Mouse (Mus musculus) mouse embryonic stem cell (cell line): ENCODE data around the gene Samd4.

Experiments used
- in situ Hi-C, 2 experiments: fragments of 300-500 bp; cut with MboI; formaldehyde crosslinking; loops; 1 replicate in 1 of 2; 3 replicates in 1 of 2; pipeline ENCODE4 v1.14.3; 2019 to 2020; ENCODE audit warnings: low sequenced_read_pairs in 2 of 2, low pct_unique_long_range_greater_than_20kb in 1 of 2, mixed read lengths in 1 of 2; ENCODE audit not compliant: unreplicated experiment in 1 of 2

Gene Samd4

DNA sequence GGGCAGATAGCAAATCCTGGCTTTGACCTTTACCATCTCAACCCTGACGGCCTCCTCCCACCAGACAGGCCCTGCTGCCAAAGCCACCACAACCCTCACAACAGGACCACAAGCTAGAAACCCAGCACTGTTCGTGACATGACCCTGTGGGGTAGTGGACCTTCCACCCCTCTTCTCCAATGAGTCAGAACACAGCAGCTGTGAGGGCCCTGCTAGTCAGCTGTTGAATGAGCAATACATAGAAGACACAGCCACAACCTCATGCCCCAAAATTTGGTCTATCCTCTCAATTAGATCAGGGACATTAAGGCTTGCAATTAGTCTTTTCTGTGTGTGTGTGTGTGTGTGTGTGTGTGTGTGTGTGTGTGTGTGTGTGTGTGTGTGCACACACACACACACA, 148.9 kb downstream of the Samd4 start:
- in situ Hi-C loops: no loop called here

DNA sequence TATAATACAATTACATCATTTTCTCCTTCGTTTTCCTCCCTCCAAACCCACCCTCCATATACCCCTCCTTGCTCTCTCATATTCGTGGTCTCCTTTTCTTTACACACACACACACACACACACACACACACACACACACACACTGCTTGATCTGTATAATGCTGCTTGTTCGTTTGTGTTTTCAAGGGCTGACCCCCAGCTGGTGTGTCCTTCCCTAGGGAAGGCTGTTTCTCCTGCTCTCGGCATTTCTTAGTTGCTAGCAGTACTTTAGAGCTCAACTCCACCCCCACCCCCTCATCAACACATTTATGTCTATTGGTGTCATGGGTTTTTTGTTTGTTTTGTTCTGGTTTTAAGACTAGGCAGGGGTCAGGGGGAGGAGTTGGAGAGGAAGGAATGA, 149.5 kb downstream of the Samd4 start:
- in situ Hi-C loops: no loop called here

DNA sequence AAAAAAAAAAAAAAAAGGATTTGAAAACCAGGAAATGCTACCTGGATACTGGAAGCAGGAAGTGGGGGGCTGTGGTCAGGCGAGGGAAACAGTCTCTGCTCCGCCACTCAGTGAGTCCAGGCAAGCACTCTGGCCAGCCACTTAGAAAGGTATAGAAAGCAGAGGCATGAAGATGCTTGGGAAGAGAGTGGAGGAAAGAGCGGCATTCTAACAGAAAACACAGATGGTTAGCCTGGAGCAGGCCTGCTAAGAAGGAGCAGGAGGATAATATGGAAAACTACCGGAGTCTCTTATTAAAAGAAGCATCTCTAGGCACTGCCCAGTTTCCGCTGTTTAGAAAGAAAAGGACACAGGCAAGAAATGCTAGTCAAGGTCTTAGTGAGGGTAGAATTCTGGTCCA, 150.8 kb downstream of the Samd4 start:
- in situ Hi-C loops: no loop called here

DNA sequence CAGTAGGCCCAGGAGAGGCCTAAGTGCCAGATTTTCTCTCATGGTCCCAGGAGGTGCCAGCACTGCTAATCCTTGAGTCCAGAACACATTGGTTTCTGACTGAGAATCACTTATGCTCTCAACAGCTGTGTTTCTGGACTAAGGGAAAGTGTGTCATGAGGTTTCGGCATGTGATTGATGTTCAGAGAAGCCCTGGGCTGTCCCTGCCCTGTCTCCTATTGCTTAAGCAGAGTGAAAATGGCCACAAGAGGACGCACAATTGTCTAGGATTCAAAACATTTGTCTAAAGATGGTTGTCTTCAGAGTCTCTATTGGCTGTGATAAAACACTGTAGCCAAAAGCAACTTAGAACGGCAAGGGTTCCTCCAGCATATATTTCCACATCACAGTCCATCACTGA, 159.0 kb downstream of the Samd4 start:
- in situ Hi-C loops: no loop called here

DNA sequence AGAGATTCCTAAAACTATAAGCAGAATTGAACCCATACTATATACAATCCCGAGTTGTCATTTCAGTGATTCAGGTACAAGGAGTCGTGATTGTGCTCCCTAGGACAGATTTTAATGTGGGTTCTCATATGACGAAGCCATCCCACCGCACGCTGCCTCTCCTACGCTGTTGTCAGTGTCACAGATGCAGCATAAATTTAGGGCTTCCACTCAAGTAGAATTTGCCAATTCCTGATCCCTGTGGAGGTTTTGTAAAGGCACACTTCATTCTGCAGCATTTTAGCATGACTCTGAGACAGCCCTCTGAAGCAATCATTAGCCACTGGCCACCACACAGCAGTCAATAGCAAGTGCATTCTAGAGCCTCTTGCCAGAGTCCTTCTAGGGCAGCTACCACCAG, 166.4 kb downstream of the Samd4 start:
- in situ Hi-C loops: no loop called here

DNA sequence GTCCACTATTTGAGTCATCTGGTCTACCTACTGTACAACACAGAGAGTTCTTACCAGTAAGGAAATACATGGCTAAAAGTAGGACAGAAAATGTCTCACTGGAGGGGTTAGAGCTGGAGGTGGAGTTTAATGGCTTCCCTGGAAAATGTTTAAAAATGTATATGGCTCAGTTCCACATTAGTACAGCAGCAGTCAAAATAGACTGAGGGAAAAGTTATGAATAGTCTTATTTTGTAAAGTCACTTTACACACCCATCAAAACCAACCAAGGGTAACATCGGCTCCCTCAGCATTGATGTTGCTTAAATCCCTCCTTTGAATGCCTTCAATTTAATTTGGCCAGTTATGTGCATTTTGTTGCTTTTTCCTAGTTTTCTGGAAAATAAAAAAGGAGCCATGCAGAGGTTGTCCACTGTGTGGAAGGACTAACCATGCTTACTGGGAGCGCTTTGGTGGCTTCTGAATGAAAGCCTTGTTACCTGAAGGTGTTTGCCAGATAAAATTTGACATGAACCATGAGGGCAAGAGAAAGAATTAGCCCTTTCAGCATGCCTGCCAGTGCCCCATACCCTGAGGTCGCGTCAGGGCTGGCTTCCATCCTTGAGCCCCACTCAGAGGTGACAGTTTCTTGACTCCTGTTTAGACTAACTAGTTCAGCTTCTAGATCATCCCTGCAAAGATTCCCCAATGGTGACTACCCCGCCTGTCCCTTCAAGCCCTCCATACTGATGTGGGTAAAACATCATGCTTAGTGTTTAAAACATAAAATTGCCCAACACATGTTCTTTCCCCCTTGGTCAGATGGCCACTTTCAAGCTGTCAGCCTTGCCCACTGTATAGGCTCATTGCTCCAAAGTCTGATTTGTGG, 169.3 kb downstream of the Samd4 start:
- in situ Hi-C loops: no loop called here

DNA sequence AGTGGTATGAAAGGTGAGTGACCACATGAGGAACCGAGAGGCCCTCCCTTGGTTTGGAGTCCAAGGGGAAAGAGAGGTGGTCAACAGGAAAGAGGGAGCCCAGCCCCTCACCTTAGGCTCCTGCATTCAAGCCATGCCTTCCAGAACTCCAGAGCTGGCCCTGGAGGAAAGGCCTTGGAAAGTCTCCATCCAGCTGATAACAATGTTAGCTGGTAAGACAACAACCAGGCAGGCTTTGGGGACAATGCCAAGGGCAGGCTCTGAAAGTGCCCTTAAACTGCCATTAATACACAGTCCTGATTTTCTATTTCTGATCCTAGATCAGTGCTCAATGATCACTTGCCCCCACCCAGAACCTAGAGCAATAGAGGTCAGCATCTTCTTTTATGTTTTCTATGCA, 170.4 kb downstream of the Samd4 start:
- in situ Hi-C loops: no loop called here

DNA sequence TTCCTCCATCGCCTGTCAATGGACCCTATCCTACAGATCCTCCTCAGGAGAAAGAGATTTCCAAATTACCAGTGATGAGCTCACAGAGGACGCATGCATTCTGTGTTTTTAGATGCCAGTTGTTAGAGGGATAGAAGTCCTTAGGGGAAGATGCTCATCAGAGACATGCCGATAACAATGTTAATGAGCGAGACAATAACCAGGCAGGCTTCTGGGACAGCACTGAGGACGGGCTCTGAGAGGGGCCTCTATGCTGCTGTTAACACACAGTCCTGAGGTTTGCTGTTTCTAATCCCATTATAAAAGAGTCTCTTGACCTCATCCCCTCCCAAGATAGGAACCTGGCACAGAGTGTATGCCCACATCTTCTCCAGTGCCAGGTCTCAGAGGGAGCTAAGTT, 171.2 kb downstream of the Samd4 start:
- in situ Hi-C loops: no loop called here

DNA sequence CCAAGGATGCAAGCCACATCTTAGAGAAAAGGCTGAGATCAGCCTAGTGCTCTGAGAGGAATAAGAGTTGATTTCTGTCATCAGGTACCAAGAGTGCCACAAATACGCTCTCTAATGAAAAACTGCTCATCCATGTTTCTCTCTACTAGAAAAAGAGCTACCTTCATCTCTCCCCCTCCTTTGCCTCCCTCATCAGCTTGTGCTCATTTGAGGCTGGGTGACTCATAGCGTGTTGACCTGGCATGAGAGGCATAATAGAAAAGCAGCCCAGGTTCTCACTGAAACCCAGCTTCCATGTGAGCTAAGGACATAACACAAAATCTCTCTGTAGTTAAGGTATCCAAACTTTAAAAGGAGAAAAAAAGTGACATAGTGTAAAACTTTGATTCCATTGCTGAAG, 176.3 kb downstream of the Samd4 start:
- in situ Hi-C loops: no loop called here

DNA sequence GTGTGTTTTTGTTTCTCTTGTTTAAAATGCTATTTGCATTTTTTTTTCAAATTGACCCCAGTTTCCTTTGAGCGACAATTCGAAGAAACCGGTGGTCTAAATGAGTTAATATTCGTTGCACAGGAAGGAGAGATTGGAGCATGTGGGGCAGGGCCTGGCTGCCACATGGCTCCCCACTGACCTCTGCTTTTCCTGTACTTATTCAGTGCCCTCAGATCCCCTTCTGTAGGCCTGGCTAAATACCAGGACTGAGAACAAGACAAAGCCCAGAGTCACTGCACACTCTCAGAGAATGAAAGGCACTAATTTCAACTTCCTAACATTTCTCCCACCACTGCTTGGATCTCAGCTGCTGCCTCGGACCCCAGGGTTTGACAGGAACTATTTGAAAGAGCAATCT, 182.4 kb downstream of the Samd4 start:
- in situ Hi-C loops: no loop called here

DNA sequence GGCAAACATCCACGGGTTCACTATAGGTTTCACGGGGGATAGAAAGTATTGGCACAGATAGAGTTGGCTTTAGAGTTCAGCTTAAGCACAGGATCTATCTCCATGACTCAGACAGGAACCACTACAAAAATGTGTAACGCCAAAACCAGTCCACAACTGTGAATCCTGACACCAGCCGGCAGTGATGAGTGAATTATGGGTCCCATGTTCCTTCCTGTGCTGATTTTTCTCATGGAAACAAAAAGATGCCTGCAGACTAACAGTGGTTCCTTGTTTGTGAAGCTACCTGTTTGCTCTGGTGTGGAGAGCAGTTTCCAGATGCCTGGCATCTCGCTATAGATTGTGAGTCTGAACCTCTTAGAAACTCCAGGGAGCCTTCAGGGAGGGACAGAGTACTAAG, 184.2 kb downstream of the Samd4 start:
- in situ Hi-C loops: no loop called here

DNA sequence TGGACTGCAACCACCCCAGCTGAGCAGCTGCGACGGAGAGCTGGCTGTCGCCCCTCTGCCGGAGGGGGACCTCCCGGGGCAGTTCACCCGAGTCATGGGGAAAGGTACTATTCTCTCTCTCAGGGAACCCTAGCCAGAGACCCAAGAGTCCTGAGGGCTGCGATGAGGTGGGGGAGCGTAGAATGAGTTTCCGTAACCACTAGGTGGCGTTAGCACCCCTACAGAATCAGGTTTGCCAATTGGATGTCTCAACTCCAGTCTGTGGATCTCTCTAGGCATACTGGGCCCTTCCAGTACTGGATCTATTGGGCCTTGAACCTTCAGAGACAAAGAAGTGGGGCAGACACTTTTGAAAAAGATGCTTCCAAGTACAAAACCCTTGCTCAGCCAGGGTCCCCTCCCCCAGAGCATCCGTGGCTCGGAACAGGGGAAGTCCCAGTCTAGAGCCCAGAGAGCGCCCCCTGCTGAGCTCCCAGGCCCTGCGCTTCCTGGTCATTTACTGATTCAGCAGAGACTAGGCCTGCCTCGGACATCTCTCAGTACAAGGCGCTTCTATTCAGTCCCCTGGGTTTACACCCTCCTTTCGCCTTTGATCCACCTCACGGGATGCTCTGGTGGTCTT, 191.5 kb downstream of the Samd4 start:
- in situ Hi-C loops: loop anchor here in 1 of 2 experiments (10.0 kb wide), 1 partner anchor 199 kb away; no protein-coding TSS in a partner anchor

DNA sequence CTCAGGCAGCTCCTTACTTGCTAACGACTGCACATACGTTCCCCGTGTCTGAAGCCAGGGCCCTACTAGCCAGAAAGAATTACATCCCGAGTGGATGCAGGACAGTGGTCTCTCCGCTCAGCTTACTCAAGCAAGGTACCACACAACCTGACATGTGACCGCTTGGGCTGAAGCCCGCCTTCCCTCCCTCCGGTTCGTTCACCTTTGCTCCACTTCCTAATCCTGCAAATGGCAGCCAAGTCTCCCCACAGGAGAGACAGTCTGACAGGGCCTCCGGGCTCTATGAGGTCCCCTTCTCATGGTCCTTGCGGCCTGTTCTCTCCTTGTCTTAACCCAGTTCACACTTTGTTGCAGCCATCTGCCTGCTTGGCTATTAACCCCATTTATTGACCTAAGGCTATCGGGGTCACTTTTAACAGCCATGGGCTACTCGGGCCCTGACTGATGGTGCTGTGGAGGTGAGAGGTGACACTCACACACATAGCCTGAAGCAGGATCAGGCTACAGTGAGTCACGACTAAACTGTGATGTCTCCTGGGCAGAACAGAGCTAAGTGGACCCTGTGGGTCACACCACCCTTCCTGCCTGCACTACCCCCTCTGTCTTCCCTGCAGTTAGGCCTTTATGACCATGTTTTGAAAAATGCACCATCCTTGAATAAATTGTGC, 192.5 kb downstream of the Samd4 start:
- in situ Hi-C loops: loop anchor here in 1 of 2 experiments (10.0 kb wide), 1 partner anchor 200 kb away; no protein-coding TSS in a partner anchor

DNA sequence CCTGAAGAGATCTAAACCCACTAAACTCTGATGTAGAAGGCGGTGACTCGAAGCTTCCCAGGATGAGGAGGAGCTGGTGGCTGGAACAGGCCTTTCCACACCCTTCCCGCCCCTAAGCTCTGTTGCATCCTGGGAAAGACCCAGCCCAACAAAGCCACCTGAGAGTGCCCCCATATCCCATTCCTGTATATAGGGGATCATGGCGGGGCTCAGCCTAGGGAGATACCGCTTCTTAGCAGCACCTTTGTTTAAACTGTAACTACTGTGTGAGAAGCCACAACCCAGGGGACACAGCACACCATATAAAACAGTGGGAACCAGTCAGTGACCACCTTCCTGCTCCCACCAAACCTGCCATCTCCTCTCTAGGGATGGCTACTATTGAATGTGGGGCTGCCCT, 193.2 kb downstream of the Samd4 start:
- in situ Hi-C loops: loop anchor here in 1 of 2 experiments (10.0 kb wide), 1 partner anchor 201 kb away; no protein-coding TSS in a partner anchor

DNA sequence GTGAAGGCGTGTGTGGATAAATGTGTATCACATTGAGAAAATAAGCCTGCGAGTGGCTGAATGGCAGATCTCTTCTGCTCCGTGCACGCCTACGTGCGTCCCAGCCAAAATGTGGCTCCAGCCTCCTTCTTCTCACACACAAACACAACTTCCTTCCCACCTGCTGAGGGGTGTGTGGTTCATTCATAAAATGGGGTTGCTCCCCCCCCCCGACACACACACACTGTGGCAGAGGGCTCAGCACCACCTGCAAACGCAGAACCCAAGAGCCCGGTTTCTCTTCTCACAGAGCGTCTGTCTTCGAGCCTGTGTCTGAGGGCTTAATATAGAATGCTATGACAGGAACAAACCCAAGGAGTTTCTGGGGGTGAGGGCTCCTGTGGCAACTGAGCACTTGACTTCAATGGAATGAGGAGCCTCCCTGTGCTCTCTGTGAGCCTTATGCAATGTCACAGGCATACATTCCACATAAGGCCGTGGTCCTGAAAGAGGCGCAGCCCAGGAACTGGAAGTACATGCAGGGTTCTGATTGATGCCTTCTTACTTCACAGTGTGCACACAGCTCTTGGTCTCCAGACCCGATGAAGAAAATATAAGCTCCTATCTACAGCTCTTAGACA, 194.4 kb downstream of the Samd4 start:
- in situ Hi-C loops: loop anchor here in 1 of 2 experiments (10.0 kb wide), 1 partner anchor 202 kb away; no protein-coding TSS in a partner anchor

DNA sequence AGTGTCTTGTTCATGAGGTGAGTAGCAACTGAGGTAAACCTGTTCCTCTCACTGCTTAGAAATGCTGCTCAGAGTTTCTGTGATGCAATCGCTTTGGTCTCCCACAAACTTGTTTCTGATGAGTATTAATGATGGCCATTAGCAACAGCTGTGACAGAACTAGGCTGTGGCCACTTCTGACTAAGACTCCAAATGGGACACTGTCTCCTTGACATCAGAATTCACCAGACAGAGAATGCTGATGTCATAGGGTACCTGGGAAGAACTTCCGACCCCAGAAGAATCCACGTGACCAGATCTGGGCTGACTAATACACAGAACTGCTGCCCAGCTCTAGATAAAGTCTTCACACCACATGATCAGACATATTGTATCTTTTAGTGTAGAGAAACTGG, 194.9 kb downstream of the Samd4 start:
- in situ Hi-C loops: loop anchor here in 1 of 2 experiments (10.0 kb wide), 1 partner anchor 203 kb away; no protein-coding TSS in a partner anchor

DNA sequence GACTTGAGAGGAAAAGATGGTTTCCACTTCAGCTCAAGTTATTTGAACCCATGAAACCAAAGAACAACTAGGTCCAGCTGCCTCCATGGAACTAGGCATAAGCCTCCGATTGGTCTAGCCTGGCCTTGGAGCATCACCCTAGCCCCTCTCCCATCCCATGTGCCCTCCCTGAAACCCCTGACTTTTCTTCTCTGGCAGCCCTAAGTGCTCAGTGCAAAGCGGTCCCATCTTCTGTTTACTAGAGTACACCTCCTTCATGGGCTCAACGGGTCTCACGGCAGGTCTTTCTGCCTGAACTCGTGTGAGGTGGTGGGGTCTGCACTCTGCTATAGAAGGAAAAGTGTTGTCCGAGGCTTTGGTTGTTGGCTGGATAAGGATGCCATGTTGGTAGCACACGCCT, 197.3 kb downstream of the Samd4 start:
- in situ Hi-C loops: loop anchor here in 1 of 2 experiments (10.0 kb wide), 1 partner anchor 205 kb away; no protein-coding TSS in a partner anchor

DNA sequence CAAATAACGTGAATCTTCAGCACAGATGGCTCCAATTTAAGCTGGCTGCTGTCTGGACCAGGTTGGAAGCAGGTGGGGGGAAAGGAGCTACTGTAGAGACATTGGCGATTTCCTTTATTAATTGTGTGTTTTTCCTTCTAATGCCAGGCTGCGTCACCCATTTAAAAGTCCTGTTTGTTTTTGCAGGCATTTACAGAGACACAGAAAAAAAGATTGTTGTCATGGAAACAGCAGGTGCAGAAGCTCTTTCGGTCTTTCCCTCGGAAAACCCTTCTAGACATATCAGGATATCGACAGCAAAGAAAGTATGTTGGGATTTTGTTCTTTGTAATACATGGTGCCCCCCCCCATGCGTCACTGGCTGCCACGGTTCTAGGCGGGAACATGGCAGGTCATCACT, 200.7 kb downstream of the Samd4 start:
- in situ Hi-C loops: no loop called here

DNA sequence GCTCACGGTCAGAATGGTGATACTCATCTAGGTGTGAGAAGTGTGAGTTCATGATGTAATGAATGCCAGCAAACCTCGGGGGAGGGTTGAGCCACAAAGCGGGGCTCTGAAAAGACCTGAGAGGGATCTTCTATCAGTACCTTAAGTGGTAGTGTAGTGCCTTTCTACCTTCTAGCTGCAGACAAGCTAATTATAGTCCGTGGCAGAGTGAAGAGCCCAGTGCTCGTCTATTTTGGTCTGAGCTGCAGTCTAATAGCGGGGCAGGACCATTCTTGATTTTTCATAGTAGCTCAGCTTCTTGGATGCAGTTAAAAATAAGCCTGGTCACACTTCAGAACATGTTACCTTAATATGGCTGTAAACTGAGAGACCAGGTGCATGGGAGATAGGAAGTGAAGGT, 201.2 kb downstream of the Samd4 start:
- in situ Hi-C loops: no loop called here
